Mouse (Mus musculus) embryonic fibroblast, embryonic 13.5 days (primary cell): Measurements from ENCODE around the gene Tmem245. TPM values are rescaled to one million over a fixed set of nuclear protein-coding genes. Genes with fewer than 3 reads are reported as not detected.

Source experiments
- H3K27ac ChIP-seq: 2 replicates; pipeline ENCODE4 v1.5.1; 2012; ENCODE audit warnings: low read length, control low read depth, inconsistent platforms; ENCODE audit not compliant: insufficient read depth
- H3K4me1 ChIP-seq: 2 replicates; pipeline ENCODE4 v1.6.1; 2011; ENCODE audit warnings: low read length; ENCODE audit not compliant: control insufficient read depth, insufficient read depth
- H3K4me3 ChIP-seq: 2 replicates; pipeline ENCODE4 v1.5.1; 2011; ENCODE audit warnings: mild to moderate bottlenecking, control low read depth, low read length; ENCODE audit not compliant: insufficient read depth
- CTCF ChIP-seq: IDR thresholded peaks from 2 replicates; pipeline ENCODE4 v1.5.1; 2011; ENCODE audit warnings: mild to moderate bottlenecking, control low read depth, low read length, moderate library complexity, borderline replicate concordance; ENCODE audit not compliant: insufficient read depth
- POLR2A ChIP-seq: IDR thresholded peaks from 2 replicates; pipeline ENCODE4 v1.6.1; 2011; ENCODE audit warnings: low read depth, mild to moderate bottlenecking, control low read depth, low read length, moderate library complexity
- polyA plus RNA-seq: library from polyadenylated mRNA; stranded (reverse); fragments of >200 nt; gene quantifications from 2 replicates; pipeline ENCODE4 v1.2.4, GENCODE M21; 2011; ENCODE audit warnings: low read depth; ENCODE audit not compliant: missing spikeins, insufficient read length

Tmem245 gene
- polyA plus RNA-seq, 1 experiment = 24.8 TPM

DNA sequence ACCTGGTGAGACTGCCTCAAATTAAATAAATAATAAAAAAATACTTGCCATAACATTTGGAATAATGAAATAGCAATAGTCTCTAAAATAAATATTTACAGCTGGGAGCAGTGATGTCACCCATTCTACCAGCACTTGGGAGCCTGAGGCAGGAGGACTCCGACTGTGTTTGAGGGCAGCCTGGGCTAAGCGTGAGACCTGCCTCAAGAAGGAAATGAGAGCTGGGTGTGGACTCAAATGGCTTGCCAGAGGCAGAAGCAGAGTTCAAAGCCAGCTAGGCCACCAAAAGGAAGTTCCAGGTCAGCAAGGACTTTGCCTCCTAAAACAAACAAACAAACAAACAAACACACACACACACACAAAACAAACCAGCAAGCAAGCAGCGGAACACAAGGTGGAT lies 99.8 kb downstream of the Tmem245 start:
- TF ChIP-seq CTCF = no peak
- TF ChIP-seq POLR2A = no peak
- Histone ChIP-seq H3K4me3 (no peak overlapping the region), H3K27ac (no peak overlapping the region), H3K4me1 (peaks cover 3% of the 10 kb centered on the region; the same call in 1 of the 2 replicates)

DNA sequence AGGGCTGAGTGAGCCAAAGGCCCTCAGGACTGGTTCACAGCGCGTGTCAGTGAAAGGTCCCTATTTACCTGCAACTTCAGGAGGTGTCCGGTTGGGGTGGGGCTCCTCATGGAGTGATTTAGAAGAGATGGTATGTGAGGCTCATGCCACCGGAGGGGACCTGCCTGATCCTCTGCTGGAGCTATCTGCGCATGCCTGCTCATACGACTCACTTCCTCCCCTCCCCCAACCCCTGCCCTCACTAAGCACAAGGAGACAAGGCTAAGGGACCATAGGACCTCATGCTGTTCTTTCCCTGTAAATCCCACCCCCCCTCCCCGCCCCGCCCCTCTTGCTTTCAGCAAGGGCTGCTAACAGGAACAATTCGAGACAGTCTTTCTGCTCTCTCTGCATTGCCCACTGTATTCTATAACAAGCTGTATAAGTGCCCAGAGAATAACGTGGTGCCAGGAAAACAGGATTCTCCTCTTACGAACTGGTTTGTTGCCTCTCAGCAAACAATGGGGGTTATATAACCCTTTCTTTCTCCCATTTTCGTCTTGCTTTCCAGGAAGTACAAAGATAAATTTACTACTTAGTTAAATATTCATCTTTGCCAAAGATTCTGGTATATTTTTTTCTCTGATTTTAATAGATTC lies 101.2 kb downstream of the Tmem245 start:
- TF ChIP-seq POLR2A (no peak), CTCF (no peak)
- Histone ChIP-seq H3K4me1 (peaks cover 3% of the 10 kb centered on the region; the same call in 1 of the 2 replicates), H3K4me3 (no peak overlapping the region), H3K27ac (no peak overlapping the region)

DNA sequence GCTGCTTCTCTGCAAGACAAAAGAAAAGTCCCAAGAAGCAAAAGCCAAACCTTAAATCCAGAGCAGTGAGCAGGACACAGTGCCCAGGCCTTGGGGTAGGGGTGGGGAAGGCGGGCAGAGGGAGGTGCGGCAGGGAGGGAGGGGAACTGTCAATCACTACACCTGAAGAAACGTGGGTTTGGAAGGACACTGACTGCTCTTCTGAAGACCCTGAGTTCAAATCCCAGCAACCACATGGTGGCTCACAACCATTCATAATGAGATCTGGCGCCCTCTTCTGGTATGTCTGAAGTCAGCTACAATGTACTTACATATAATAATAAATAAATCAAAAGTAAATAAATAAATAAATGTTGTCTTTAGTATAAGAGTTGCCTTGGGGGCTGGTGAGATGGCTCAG lies 102.3 kb downstream of the Tmem245 start:
- TF ChIP-seq CTCF (no peak), POLR2A (no peak)
- no peak overlapping the region for H3K4me3 ChIP-seq
- H3K27ac ChIP-seq = no peak overlapping the region
- 0 out of 2 replicates have a peak, but pooled peaks cover 7% of the 10 kb centered on the region for H3K4me1 ChIP-seq

DNA sequence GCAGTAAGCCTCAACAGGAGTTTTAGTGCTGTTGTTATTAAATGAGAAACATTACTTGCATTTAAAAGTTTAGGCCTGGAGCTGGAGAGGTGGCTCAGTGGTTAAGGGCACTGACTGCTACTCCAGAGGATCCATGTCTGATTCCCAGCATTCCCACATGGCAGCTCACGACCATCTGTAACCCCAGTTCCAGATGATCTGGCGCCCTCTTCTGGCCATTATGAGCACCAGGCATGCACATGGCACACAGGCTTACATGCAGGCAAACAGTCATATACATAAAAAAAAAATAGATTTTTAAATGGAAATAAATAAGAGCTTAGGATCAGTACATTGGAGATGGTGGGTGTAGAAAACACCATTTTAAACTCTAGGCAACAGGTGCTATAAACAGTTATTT lies 103.3 kb downstream of the Tmem245 start:
- Histone ChIP-seq H3K27ac (no peak overlapping the region), H3K4me3 (no peak overlapping the region), H3K4me1 (0 out of 2 replicates have a peak, but pooled peaks cover 7% of the 10 kb centered on the region)
- TF ChIP-seq CTCF (0 out of 2 replicates have a peak, but pooled peaks have one; percentile 10), POLR2A (no peak)

DNA sequence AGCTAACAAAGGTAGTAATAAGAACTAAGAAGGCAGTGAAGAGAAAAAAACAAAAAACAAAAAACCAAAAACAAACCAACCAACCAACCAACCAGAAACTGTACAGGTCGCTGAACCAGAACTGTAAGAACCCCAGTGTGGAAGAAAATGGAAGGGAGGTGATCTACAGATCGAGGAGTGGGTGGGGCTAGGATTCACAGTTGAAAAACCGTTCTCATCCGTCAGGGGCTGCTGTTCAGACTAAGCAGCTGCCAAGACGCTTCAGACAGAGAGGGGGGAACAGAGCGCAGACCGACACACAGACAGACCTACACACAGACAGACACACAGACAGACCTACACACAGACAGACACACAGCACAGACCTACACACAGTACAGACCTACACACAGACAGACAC lies 104.7 kb downstream of the Tmem245 start:
- Histone ChIP-seq H3K4me1 (peaks cover 10% of the 10 kb centered on the region; the same call in 1 of the 2 replicates), H3K27ac (no peak overlapping the region), H3K4me3 (no peak overlapping the region)
- TF ChIP-seq CTCF (no peak), POLR2A (no peak)

DNA sequence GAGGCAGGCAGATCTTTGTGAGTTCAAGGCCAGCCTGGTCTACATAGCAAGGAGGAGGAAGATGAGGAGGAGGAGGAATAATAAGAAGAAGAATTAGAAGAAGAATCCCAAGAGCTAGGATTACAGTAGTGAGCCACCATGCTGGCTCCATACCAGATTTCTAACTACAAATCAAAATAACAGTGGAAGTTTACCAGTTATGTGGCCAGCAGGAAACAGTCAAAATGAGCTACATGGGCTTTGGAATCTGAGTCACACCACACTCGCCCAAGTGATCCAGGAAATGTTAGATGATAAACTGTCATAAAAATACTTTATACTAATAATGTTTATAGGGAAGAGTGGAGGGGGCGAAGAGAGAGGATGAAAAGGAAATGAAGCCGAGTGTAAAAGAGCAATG lies 106.9 kb downstream of the Tmem245 start:
- TF ChIP-seq POLR2A (no peak), CTCF (no peak)
- Histone ChIP-seq H3K27ac (no peak overlapping the region), H3K4me1 (peaks cover 7% of the 10 kb centered on the region; the same call in 1 of the 2 replicates), H3K4me3 (no peak overlapping the region)

DNA sequence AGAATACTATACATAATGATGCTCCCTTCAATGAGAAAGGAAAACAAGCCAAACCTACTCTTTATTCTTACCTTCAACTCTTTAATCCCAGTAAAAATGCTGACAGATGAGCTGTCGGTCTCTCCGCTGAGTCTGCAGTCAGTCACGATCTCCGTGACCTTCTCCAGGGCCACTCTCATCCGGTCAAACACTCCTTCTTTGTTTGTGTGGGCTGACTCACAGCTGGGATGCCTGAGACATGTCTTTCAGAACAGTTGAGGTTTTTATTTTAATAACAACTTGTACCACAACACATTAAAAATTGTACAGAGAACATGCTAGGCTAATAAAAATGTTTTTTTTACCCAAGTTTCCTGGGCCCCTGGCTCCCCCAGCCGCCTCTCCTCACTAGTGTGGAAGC lies 109.6 kb downstream of the Tmem245 start:
- H3K4me3 ChIP-seq = no peak overlapping the region
- TF ChIP-seq POLR2A (no peak), CTCF (no peak)

DNA sequence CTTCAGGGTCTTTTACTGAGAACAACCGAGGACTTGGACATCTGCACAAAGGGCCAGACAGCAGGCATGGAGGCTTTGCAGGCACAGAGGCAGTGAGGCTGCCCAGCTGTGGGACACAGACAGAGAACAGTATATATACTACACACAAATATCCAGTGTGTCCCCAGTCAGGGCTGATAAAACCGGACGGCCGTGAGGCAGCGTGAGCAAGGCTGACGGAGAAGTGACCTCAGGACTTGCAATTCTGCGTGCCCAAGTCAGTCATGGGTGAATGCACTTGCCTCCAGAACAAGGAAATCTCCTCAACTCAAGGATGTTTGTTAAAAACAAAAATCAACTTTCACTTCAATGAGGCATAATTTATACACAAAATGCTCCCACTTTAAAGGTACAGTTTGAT lies 115.2 kb downstream of the Tmem245 start:
- Histone ChIP-seq H3K27ac (no peak overlapping the region), H3K4me3 (no peak overlapping the region), H3K4me1 (peaks cover 3% of the 10 kb centered on the region; the same call in 1 of the 2 replicates)
- TF ChIP-seq POLR2A = no peak

More for the DNA sequence above, 109.6 kb downstream of the Tmem245 start:
- peaks cover 7% of the 10 kb centered on the region; the same call in 1 of the 2 replicates for H3K4me1 ChIP-seq
- H3K27ac ChIP-seq = no peak overlapping the region

DNA sequence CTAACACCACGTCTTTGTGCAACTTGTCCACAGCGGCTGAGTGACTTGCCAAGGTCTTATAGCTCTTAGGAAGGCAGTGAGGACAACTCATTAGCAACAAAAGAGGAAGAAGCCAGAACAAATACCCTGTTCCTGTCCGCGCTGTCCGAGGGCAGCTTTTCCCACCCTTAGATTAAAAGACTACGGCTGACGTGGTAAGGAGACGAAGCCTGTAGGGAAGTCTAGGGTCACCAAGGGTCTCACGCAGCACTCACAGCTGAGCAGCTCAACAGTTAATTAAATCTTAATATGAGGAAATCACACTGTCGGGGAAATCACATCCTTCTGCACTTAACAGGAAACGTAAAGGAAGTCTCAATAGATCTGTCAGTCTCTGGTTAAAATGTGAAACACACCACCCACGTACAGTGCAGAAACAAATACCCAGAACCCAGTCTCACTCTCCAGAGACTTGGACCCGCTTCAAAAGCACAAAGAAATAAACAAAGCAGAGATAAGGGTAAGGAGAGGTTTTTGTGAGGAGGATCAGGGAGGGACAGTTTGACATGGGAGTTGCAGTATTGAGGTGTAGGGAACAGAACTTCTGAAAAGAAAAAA lies 116.1 kb downstream of the Tmem245 start:
- Histone ChIP-seq H3K4me3 (no peak overlapping the region), H3K4me1 (peaks cover 3% of the 10 kb centered on the region; the same call in 1 of the 2 replicates), H3K27ac (no peak overlapping the region)
- TF ChIP-seq POLR2A (no peak), CTCF (no peak)

DNA sequence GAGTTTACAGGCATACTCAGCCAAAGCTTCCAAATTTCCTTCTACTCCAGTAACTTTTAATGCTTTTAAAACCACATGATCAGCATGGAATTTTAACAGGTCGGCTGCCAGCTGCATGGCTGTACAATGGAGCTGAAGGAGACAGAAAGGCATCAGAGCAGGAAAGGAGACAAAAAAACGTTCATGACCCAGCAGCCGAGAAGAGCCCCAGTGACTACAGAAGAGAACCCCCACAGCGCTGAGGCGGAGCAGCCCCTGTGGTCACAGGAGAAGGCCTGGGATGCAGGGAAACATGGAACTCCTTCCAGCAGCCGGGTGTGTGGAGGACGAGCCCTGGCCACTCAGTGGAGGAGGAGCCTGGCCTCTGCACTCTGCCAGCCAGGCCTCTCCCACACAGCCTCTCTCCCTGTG lies 117.7 kb downstream of the Tmem245 start:
- peaks cover 3% of the 10 kb centered on the region; the same call in 1 of the 2 replicates for H3K4me1 ChIP-seq
- TF ChIP-seq CTCF = no peak
- peak; percentile 38 for TF ChIP-seq POLR2A
- no peak overlapping the region for H3K4me3 ChIP-seq
- peak overlapping the region; percentile 92 for H3K27ac ChIP-seq

DNA sequence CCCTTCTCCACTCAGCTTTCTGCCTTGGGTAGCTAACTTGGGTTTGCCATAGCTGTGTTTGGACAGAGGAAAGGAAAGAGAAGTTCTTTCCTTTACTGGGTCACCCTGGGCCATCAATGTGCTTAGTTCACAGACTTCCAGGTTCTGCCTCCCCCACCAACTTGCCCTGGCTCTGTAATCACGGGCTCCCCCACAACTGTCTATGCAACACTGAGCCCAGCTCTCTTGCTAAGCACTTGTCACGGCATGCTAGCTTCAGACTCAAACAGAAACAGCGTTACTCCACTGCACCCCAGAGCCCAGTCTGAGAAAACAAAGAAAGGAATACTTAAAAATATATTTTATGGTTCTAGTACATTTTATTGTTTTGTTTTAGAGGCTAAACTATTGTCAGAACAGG lies 118.3 kb downstream of the Tmem245 start:
- TF ChIP-seq POLR2A (no peak), CTCF (no peak)
- peaks cover 3% of the 10 kb centered on the region; the same call in 1 of the 2 replicates for H3K4me1 ChIP-seq
- H3K27ac ChIP-seq = peak overlapping the region; percentile 74
- no peak overlapping the region for H3K4me3 ChIP-seq
